ENCODE assay signal across 31 mouse cellular contexts in the genomic region with DNA sequence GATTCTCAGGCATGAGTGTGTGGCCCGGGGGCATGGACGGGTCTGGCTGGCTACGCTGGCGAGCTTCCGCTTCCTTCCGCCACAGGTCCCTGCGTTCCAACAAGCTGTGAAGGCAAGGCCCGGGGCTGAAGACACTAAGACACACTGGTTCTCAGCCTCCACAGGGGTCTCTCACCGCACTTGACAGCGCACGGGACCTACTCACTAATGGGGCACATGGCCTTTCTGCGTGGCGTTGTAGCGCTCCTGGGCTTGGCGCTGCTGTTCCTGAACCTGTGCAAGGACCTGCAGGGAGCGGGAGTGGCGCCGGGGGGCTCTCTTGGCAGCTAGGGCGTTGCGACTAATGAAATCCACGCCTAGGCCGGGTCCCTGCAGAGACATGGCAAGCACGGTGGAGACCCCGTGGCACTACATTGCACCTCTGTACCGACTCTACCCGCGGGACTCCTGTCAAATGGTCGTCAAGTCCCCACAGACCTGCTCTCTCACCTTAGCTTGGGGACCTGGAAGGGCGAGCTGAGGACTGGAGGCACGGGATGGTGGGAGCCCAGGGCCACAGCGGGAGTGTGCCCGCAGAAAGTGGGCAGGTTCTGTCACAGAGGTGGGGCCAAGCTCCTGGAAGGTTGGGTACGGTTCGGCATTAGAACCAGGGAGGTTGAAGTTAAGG. TPM values are rescaled to one million over a fixed set of nuclear protein-coding genes. Genes with fewer than 3 reads are reported as not detected.
A peak's percentile ranks its signal among the peaks of the same experiment; 100 is the strongest.
DNase-seq lines count a peak whose midpoint lies in the region; ATAC-seq lines count a peak whose summit lies in the region.
"Had no signal": no experiment of that assay in that cellular context is flagged by ENCODE, and none has a peak within 500 bp of the region (broad histone marks: within the 10 kb centered on the region; RNA-seq: fewer than 3 reads in every experiment).

No protein-coding gene starts in this region.

- no peak overlapping the region for H3K27ac ChIP-seq in kidney, embryonic 15.5 days
- H3K27ac ChIP-seq: embryonic facial prominence, embryonic 10.5 days; forebrain, embryonic 12.5 days; heart, embryonic 15.5 days; hindbrain, postnatal 0 days; kidney, postnatal 0 days; limb, embryonic 10.5 days; midbrain, embryonic 15.5 days; neural tube, embryonic 15.5 days had no signal

- no peak for ATAC-seq in kidney, embryonic 15.5 days (replicated peaks; ENCODE audit: low FRiP score)
- ATAC-seq in monocyte, adult 5-6 weeks (replicated peaks; ENCODE audit: insufficient number of reproducible peaks, low FRiP score, low TSS enrichment, poor library complexity, severe bottlenecking) = no peak
- ATAC-seq in megakaryocyte, adult 5-6 weeks (ENCODE audit: poor library complexity, severe bottlenecking) = no peak
- ATAC-seq: activated CD4-positive, CD25-positive, alpha-beta regulatory T cell, adult 4 months; hindbrain, postnatal 0 days; liver, postnatal 0 days; midbrain, embryonic 15.5 days had no signal

- H3K9ac ChIP-seq in kidney, embryonic 15.5 days = no peak overlapping the region
- H3K9ac ChIP-seq: forebrain, embryonic 12.5 days; heart, embryonic 15.5 days; liver, postnatal 0 days; midbrain, embryonic 15.5 days; neural tube, embryonic 15.5 days had no signal

- H3K4me2 ChIP-seq in kidney, embryonic 15.5 days = no peak overlapping the region
- H3K4me2 ChIP-seq: forebrain, embryonic 12.5 days; heart, embryonic 15.5 days; midbrain, embryonic 15.5 days; neural tube, embryonic 15.5 days had no signal

- H3K4me1 ChIP-seq in kidney, embryonic 15.5 days = peaks cover 40% of the 10 kb centered on the region

- no peaks in the 10 kb centered on the region for H3K9me3 ChIP-seq in kidney, embryonic 15.5 days (replicated peaks)
- H3K9me3 ChIP-seq: embryonic facial prominence, embryonic 10.5 days; forebrain, embryonic 12.5 days; heart, embryonic 15.5 days; limb, embryonic 10.5 days; megakaryocyte, embryonic 14.5 days; midbrain, embryonic 15.5 days; neural tube, embryonic 15.5 days had no signal

- peak; percentile 14 for DNase-seq in kidney, postnatal 10 days
- peak; percentile 43 for DNase-seq in ES-CJ7 (ENCODE audit: low read depth, low spot score)
- peak; percentile 40 to 64 for DNase-seq in cerebellum, adult 18-20 months
- peak; percentile 64 to 71 for DNase-seq in cerebellum, postnatal 25 days
- DNase-seq: adrenal gland, postnatal 10 days; B cell, adult 2 months; gastrocnemius, postnatal 10 days; heart, adult 18-20 months; kidney, adult 11 months; liver, postnatal 0 days; lung, postnatal 14 days; right cerebral cortex, postnatal 25 days; thymus, postnatal 36 days had no signal

- 92% methylated on average over 34 of the region's 34 CpGs for WGBS in kidney, embryonic 15.5 days

- H3K4me3 ChIP-seq in kidney, embryonic 15.5 days (replicated peaks) = no peak overlapping the region
- H3K4me3 ChIP-seq: embryonic facial prominence, embryonic 10.5 days; forebrain, embryonic 12.5 days; heart, embryonic 15.5 days; limb, embryonic 10.5 days; megakaryocyte, embryonic 14.5 days; midbrain, embryonic 15.5 days; neural tube, embryonic 15.5 days had no signal

- H3K36me3 ChIP-seq in kidney, embryonic 15.5 days = peaks cover 27% of the 10 kb centered on the region
- H3K36me3 ChIP-seq: midbrain, embryonic 15.5 days had no signal

- H3K27me3 ChIP-seq in kidney, embryonic 15.5 days = no peaks in the 10 kb centered on the region
- H3K27me3 ChIP-seq: forebrain, embryonic 12.5 days; heart, embryonic 15.5 days; megakaryocyte, embryonic 14.5 days; midbrain, embryonic 15.5 days; neural tube, embryonic 15.5 days had no signal

RNA-seq across cellular contexts. Expression of a gene that starts 3.2 kb away (rescaled TPM):
- 0.26 TPM in 1 of 2 replicates, not detected in the other for polyA plus RNA-seq in kidney, embryonic 15.5 days (2015; fragmentation: Nextera tagmentation; extraction: Ambion mirVana)
- not detected in 3 replicates for total RNA-seq in monocyte, adult 5-6 weeks (2017)
- total RNA-seq in megakaryocyte, adult 5-6 weeks (2015) = not detected in 2 replicates
- not detected in 2 replicates for total RNA-seq in megakaryocyte, adult 5-6 weeks (2017)
- total RNA-seq: adrenal gland, postnatal 10 days; common myeloid progenitor, adult 5-6 weeks; gastrocnemius, postnatal 10 days; heart, adult 18-20 months; hindbrain, postnatal 0 days; liver, adult 2 months had no signal
- polyA plus RNA-seq: activated CD4-positive, CD25-positive, alpha-beta regulatory T cell, adult 4 months; brain, embryonic 14.5 days; embryonic facial prominence, embryonic 10.5 days; heart, embryonic 15.5 days; limb, embryonic 10.5 days; liver, adult 2 months; liver, postnatal 0 days; spleen, adult 2 months; stomach, embryonic 14.5 days had no signal

RNA-seq across cellular contexts. Expression of a gene that starts 3.3 kb away (rescaled TPM):
- polyA plus RNA-seq in kidney, embryonic 15.5 days (2015; fragmentation: Nextera tagmentation; extraction: Ambion mirVana) = 16.9 and 18.0 TPM in 2 replicates
- 21.3 to 28.7 TPM (median 21.4 TPM) in 3 replicates for total RNA-seq in monocyte, adult 5-6 weeks (2017)
- 6.6 and 7.7 TPM in 2 replicates for total RNA-seq in megakaryocyte, adult 5-6 weeks (2015)
- 9.1 and 22.2 TPM in 2 replicates for total RNA-seq in megakaryocyte, adult 5-6 weeks (2017)

RNA-seq across cellular contexts. Expression of a gene that starts 3.4 kb away (rescaled TPM):
- polyA plus RNA-seq in kidney, embryonic 15.5 days (2015; fragmentation: Nextera tagmentation; extraction: Ambion mirVana) = 55.3 and 67.2 TPM in 2 replicates
- 8.7 to 25.2 TPM (median 9.7 TPM) in 3 replicates for total RNA-seq in monocyte, adult 5-6 weeks (2017)
- 20.4 and 28.0 TPM in 2 replicates for total RNA-seq in megakaryocyte, adult 5-6 weeks (2015)
- 10.6 and 12.3 TPM in 2 replicates for total RNA-seq in megakaryocyte, adult 5-6 weeks (2017)

RNA-seq across cellular contexts. Expression of a gene that starts 3.7 kb away (rescaled TPM):
- 28.8 and 31.0 TPM in 2 replicates for polyA plus RNA-seq in kidney, embryonic 15.5 days (2015; fragmentation: Nextera tagmentation; extraction: Ambion mirVana)
- 0.43 to 1.6 TPM in 2 of 3 replicates, not detected in the other for total RNA-seq in monocyte, adult 5-6 weeks (2017)
- 5.9 and 7.5 TPM in 2 replicates for total RNA-seq in megakaryocyte, adult 5-6 weeks (2015)
- 5.3 and 5.6 TPM in 2 replicates for total RNA-seq in megakaryocyte, adult 5-6 weeks (2017)
- total RNA-seq: liver, adult 2 months had no signal

RNA-seq across cellular contexts. Expression of a gene that starts 18.2 kb away (rescaled TPM):
- 0.63 and 0.78 TPM in 2 replicates for polyA plus RNA-seq in kidney, embryonic 15.5 days (2015; fragmentation: Nextera tagmentation; extraction: Ambion mirVana)
- total RNA-seq in monocyte, adult 5-6 weeks (2017) = 1.7 to 3.9 TPM (median 2.4 TPM) in 3 replicates
- total RNA-seq in megakaryocyte, adult 5-6 weeks (2015) = 0.67 and 1.6 TPM in 2 replicates
- total RNA-seq in megakaryocyte, adult 5-6 weeks (2017) = 0.70 and 1.3 TPM in 2 replicates

Comparison
In these comparisons a context has a peak if more than half of its experiments do, and no peak if none do; other contexts are left out.
1. DNase-seq: peak in every context shown above with its lines; median percentile 68 in cerebellum, postnatal 25 days; 52 in cerebellum, adult 18-20 months; 43 in ES-CJ7; 14 in kidney, postnatal 10 days.